Mouse (Mus musculus) lung, adult 2 months (tissue): ENCODE data around the gene Ddah2.

Experiments used
- CTCF ChIP-seq: fragments of 200-500 bp; IDR thresholded peaks from 2 replicates; pipeline ENCODE4 v1.5.1; 2011; ENCODE audit warnings: mild to moderate bottlenecking, low read length, control low read depth; ENCODE audit not compliant: insufficient read depth
- POLR2A ChIP-seq: fragments of 200-500 bp; IDR thresholded peaks from 2 replicates; pipeline ENCODE4 v1.6.1; 2011; ENCODE audit warnings: low read depth, mild to moderate bottlenecking, control low read depth, low read length, borderline replicate concordance; ENCODE audit errors: extremely low read depth

DNA sequence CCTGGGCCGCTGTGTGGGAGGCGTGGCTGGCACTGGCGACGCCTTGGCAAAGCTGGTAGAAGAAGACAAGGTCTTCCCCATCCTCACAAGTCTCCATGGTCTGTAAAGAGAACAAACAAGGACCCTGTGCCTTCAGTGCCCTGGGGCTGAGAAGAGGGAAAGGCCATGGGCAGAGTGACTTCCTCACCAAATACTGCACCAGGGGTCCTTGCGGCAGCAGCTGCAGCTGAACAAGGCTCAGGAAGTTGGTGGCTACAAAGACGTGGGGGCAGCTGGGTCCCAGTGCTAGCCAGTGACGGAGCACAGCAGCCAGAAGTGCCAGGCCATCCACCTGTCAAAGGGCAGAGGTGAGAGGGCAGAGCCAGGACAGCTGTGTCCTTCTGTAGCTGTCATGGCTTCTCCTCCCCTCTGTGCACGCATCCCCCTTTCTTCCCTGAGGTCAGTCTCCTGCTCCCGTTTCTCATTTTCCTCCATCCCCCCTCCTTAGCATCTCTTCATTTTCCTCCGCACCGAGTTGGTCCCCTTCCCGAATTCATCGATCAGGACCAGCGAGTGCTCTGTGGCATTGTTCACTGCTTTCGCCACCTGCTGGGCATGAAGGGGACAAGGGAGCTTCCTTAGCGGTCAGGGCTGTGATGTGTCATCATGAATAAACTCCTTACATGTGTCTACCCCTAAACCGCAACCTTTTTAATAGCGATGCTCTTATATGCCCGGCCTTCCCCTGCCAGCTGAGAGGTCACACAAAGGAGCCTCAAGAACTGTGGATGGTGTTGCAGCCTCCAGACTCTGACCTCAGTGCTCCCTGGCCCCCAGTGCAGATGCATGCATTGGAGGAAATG is 28.9 kb upstream of the Ddah2 start:
- TF ChIP-seq POLR2A = no peak
- peak; percentile 85 for TF ChIP-seq CTCF
